Mouse (Mus musculus) neutrophil, adult 5-6 weeks (primary cell): Measurements from ENCODE around the gene Cd59a. TPM values are rescaled to one million over a fixed set of nuclear protein-coding genes. Genes with fewer than 3 reads are reported as not detected.

Experiments
- total RNA-seq: library from RNA; stranded (forward); fragments of 200-1000 nt; gene quantifications from 2 replicates; pipeline ENCODE4 v1.2.3, GENCODE M21; 2017

Cd59a gene
- total RNA-seq, 1 experiment from 2014 or later: 0.58 TPM

Other genes with a start within 250 kb of the Cd59a start
- gene Lmo2, start 137.8 kb upstream of the Cd59a start, total RNA-seq: 134 and 151 TPM in 2 replicates
- gene Fbxo3, start 68.1 kb upstream of the Cd59a start, total RNA-seq: 45.3 and 46.8 TPM in 2 replicates
- not detected in 2 replicates for gene 4931422A03Rik, start 67.4 kb upstream of the Cd59a start, total RNA-seq
- 1.0 and 1.6 TPM in 2 replicates for gene Gm10912, start 30.0 kb upstream of the Cd59a start, total RNA-seq
- not detected in 2 replicates for gene Gm10799, start 27.3 kb upstream of the Cd59a start, total RNA-seq
- gene Cd59b, start 26.0 kb upstream of the Cd59a start, total RNA-seq: 8.7 TPM in 1 of 2 replicates, not detected in the other
- gene A930018P22Rik, start 27.0 kb downstream of the Cd59a start, total RNA-seq: not detected in 2 replicates